Mouse (Mus musculus): ENCODE results near the gene Lmln.

GRCm38 (mm10) chr16:33072871-33073557 lies 10.7 kb downstream of the Lmln start:
- TF ChIP-seq CTCF (conservative IDR thresholded peaks at IDR 0.05; ENCODE audit: low read length) (no peak), POU5F1 (IDR thresholded peaks at IDR 0.05; ENCODE audit: borderline replicate concordance, low read length) (no peak), NANOG (IDR thresholded peaks at IDR 0.05; ENCODE audit: borderline replicate concordance, low read length) (no peak)
